Mouse (Mus musculus) ES-Bruce4 (cell line): ENCODE results near the gene A830005F24Rik. TPM values are rescaled to one million over a fixed set of nuclear protein-coding genes. Genes with fewer than 3 reads are reported as not detected.

Experiments used
- H3K27ac ChIP-seq: 2 replicates; pipeline ENCODE4 v1.5.1; 2012; ENCODE audit warnings: low read length, inconsistent platforms; ENCODE audit not compliant: insufficient read depth
- H3K27me3 ChIP-seq: 2 replicates; pipeline ENCODE4 v1.6.1; 2012; ENCODE audit warnings: mild to moderate bottlenecking, low read length, inconsistent platforms; ENCODE audit not compliant: control insufficient read depth, poor library complexity, insufficient read depth, severe bottlenecking
- H3K36me3 ChIP-seq: 2 replicates; pipeline ENCODE4 v1.6.1; 2012; ENCODE audit warnings: inconsistent platforms, mild to moderate bottlenecking, low read length, moderate library complexity; ENCODE audit not compliant: control insufficient read depth, poor library complexity, insufficient read depth, severe bottlenecking
- H3K4me1 ChIP-seq: one replicate; pipeline ENCODE4 v1.8.1; 2011; ENCODE audit warnings: low read length; ENCODE audit not compliant: control insufficient read depth, insufficient read depth
- H3K4me3 ChIP-seq: 2 replicates; pipeline ENCODE4 v1.5.1; 2011; ENCODE audit warnings: low read depth, mild to moderate bottlenecking, low read length
- H3K9ac ChIP-seq: 2 replicates; pipeline ENCODE4 v1.6.1; 2012; ENCODE audit warnings: low read depth, mild to moderate bottlenecking, inconsistent platforms; ENCODE audit not compliant: poor library complexity, severe bottlenecking
- H3K9me3 ChIP-seq: replicated peaks from 2 replicates; pipeline ENCODE4 v1.6.1; 2012; ENCODE audit warnings: mild to moderate bottlenecking, low read length, inconsistent platforms; ENCODE audit not compliant: control insufficient read depth, poor library complexity, insufficient read depth, severe bottlenecking
- CTCF ChIP-seq: IDR thresholded peaks from one replicate; pipeline ENCODE4 v1.8.1; 2011; ENCODE audit warnings: low read depth, low read length
- EP300 ChIP-seq: IDR thresholded peaks from 2 replicates; pipeline ENCODE4 v1.6.1; 2011; ENCODE audit warnings: low read depth, low read length; ENCODE audit not compliant: insufficient read depth
- POLR2A ChIP-seq: IDR thresholded peaks from one replicate; pipeline ENCODE4 v1.8.1; 2011; ENCODE audit warnings: low read length; ENCODE audit not compliant: insufficient read depth
- polyA plus RNA-seq: library from polyadenylated mRNA; stranded (reverse); fragments of >200 nt; gene quantifications from 2 replicates; pipeline ENCODE4 v1.2.4, GENCODE M21; 2011; ENCODE audit warnings: low read depth; ENCODE audit not compliant: missing spikeins, insufficient read depth, insufficient read length

Gene A830005F24Rik
- polyA plus RNA-seq, 1 experiment: not detected

GRCm38 (mm10) chr13:48546330-48546917 lies 33.1 kb downstream of the A830005F24Rik start:
- Histone ChIP-seq H3K9me3 (no peaks in the 10 kb centered on the region), H3K4me1 (peaks cover 1% of the 10 kb centered on the region), H3K36me3 (no peaks in the 10 kb centered on the region), H3K4me3 (peak overlapping the region; percentile 85), H3K27ac (peak overlapping the region; percentile 81), H3K27me3 (no peaks in the 10 kb centered on the region), H3K9ac (peak overlapping the region; percentile 99)
- 0 out of 2 replicates have a peak, but pooled peaks have one; percentile 19 for TF ChIP-seq EP300
- TF ChIP-seq POLR2A: no peak

DNA sequence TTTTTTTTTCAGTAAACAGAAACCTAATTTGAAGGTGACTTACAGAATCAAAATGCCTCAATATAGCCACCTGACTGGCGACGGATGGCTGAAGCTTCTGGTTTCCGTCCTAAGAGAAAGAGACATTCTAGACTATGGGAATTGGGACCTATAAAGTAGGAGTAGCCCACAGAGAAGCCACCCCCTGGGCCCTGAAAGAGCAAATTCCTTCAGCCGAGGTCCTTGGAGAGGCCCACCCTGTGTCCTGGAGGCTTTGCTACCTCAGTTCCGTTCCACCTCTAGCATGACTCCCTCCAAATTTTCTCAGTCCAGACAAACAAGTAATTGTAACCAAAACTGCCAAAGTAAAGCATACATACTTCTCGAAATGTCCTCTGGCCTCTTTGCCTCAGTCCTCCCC lies 34.3 kb downstream of the A830005F24Rik start:
- no peaks in the 10 kb centered on the region for H3K9me3 ChIP-seq
- H3K4me3 ChIP-seq: no peak overlapping the region
- no peaks in the 10 kb centered on the region for H3K36me3 ChIP-seq
- H3K9ac ChIP-seq: no peak overlapping the region
- TF ChIP-seq POLR2A (no peak), EP300 (no peak), CTCF (no peak)
- no peak overlapping the region for H3K27ac ChIP-seq
- no peaks in the 10 kb centered on the region for H3K27me3 ChIP-seq
- peaks cover 1% of the 10 kb centered on the region for H3K4me1 ChIP-seq

GRCm38 (mm10) chr13:48548296-48548695 lies 34.9 kb downstream of the A830005F24Rik start:
- H3K9ac ChIP-seq: no peak overlapping the region
- peaks cover 1% of the 10 kb centered on the region for H3K4me1 ChIP-seq
- H3K27me3 ChIP-seq: no peaks in the 10 kb centered on the region
- TF ChIP-seq POLR2A (no peak), CTCF (no peak), EP300 (no peak)
- no peak overlapping the region for H3K4me3 ChIP-seq
- H3K9me3 ChIP-seq: no peaks in the 10 kb centered on the region
- H3K36me3 ChIP-seq: no peaks in the 10 kb centered on the region
- no peak overlapping the region for H3K27ac ChIP-seq

GRCm38 (mm10) chr13:48552181-48553090 lies 39.1 kb downstream of the A830005F24Rik start:
- no peak overlapping the region for H3K27ac ChIP-seq
- H3K36me3 ChIP-seq: no peaks in the 10 kb centered on the region
- H3K9me3 ChIP-seq: no peaks in the 10 kb centered on the region
- peaks cover 1% of the 10 kb centered on the region for H3K4me1 ChIP-seq
- H3K9ac ChIP-seq: peak overlapping the region; percentile 33
- TF ChIP-seq POLR2A (no peak), CTCF (no peak), EP300 (no peak)
- no peaks in the 10 kb centered on the region for H3K27me3 ChIP-seq
- H3K4me3 ChIP-seq: peak overlapping the region; percentile 41

DNA sequence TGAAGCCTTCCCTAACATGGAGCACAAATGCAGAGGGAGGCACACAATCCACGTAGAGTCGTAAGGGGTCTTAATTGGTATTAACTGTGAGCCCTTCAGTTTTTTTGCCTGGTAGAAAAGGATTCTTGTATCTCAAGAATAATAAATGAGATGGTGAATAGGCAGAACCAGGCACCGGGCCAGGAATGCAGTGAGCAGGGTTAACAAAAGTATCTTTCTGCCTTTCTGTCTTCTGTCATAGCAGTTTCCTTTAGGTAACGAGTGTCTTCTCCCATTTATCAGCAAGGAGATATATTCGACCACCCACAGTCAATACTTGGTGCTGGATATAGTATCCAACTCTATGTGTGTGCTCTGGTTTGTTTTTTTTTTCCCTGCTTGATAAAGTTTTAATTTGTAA lies 40.1 kb downstream of the A830005F24Rik start:
- no peak for TF ChIP-seq CTCF
- no peak for TF ChIP-seq POLR2A
- TF ChIP-seq EP300: no peak
- Histone ChIP-seq H3K9me3 (no peaks in the 10 kb centered on the region), H3K36me3 (no peaks in the 10 kb centered on the region), H3K27ac (no peak overlapping the region), H3K27me3 (no peaks in the 10 kb centered on the region), H3K4me1 (no peaks in the 10 kb centered on the region), H3K4me3 (no peak overlapping the region), H3K9ac (no peak overlapping the region)

GRCm38 (mm10) chr13:48554552-48554951 lies 41.2 kb downstream of the A830005F24Rik start:
- Histone ChIP-seq H3K27me3 (no peaks in the 10 kb centered on the region), H3K4me3 (no peak overlapping the region), H3K9me3 (no peaks in the 10 kb centered on the region), H3K4me1 (no peaks in the 10 kb centered on the region), H3K27ac (no peak overlapping the region), H3K9ac (no peak overlapping the region), H3K36me3 (no peaks in the 10 kb centered on the region)
- no peak for TF ChIP-seq POLR2A
- TF ChIP-seq CTCF: no peak
- TF ChIP-seq EP300: no peak
